16 mouse cellular contexts compared by ENCODE assay signal in genomic region chr1:190334471-190334870, GRCm38 (mm10).
DNase-seq lines count a peak whose midpoint lies in the region; ATAC-seq and TF ChIP-seq lines count a peak whose summit lies in the region.
"Had no signal": no experiment of that assay in that cellular context is flagged by ENCODE, and none has a peak within 500 bp of the region (broad histone marks: within the 10 kb centered on the region; RNA-seq: fewer than 3 reads in every experiment).

No protein-coding gene starts in this region.

- no peak for DNase-seq in forebrain, embryonic 14.5 days (ENCODE audit: low spot score)
- DNase-seq in forebrain, embryonic 11.5 days (ENCODE audit: low spot score), result no peak
- DNase-seq in hindbrain, embryonic 14.5 days (ENCODE audit: low spot score), result peak; percentile 28
- no peak for DNase-seq in hindbrain, postnatal 0 days (ENCODE audit: low spot score)
- DNase-seq in midbrain, embryonic 10.5 days (ENCODE audit: low spot score), result no peak
- DNase-seq in midbrain, embryonic 11.5 days (ENCODE audit: low spot score, missing footprints), result no peak
- no peak for DNase-seq in right cerebral cortex, postnatal 25 days
- DNase-seq: adrenal gland, adult 2 months; adrenal gland, postnatal 25 days; cerebellum, adult 9-11 months; gastrocnemius, postnatal 10 days had no signal

- no peaks in the 10 kb centered on the region for H3K9me3 ChIP-seq in forebrain, embryonic 14.5 days (replicated peaks; ENCODE audit: control insufficient read depth, low read length)
- H3K9me3 ChIP-seq in forebrain, embryonic 11.5 days (ENCODE audit: control insufficient read depth, low read length), result no peaks in the 10 kb centered on the region
- H3K9me3 ChIP-seq in hindbrain, embryonic 14.5 days (ENCODE audit: control insufficient read depth, low read length), result no peaks in the 10 kb centered on the region
- no peaks in the 10 kb centered on the region for H3K9me3 ChIP-seq in hindbrain, postnatal 0 days (ENCODE audit: low read length)
- no peaks in the 10 kb centered on the region for H3K9me3 ChIP-seq in midbrain, embryonic 10.5 days (replicated peaks)
- no peaks in the 10 kb centered on the region for H3K9me3 ChIP-seq in midbrain, embryonic 11.5 days (ENCODE audit: control insufficient read depth, low read length)
- H3K9me3 ChIP-seq: embryonic facial prominence, embryonic 15.5 days; forebrain, embryonic 15.5 days; heart, embryonic 12.5 days; intestine, embryonic 15.5 days had no signal

- TF ChIP-seq CTCF in hindbrain, postnatal 0 days (IDR thresholded peaks at IDR 0.05; ENCODE audit: low read depth), result no peak

- peak; percentile 12; the same call in 1 of the 2 replicates for ATAC-seq in forebrain, embryonic 14.5 days
- no peak for ATAC-seq in forebrain, embryonic 11.5 days (replicated peaks; ENCODE audit: low FRiP score)
- no peak for ATAC-seq in hindbrain, embryonic 14.5 days (ENCODE audit: low FRiP score)
- ATAC-seq in hindbrain, postnatal 0 days, result no peak
- ATAC-seq in midbrain, embryonic 11.5 days (ENCODE audit: low FRiP score), result no peak
- ATAC-seq: intestine, embryonic 15.5 days had no signal

- peaks cover 11% of the 10 kb centered on the region for H3K4me1 ChIP-seq in forebrain, embryonic 14.5 days (ENCODE audit: control insufficient read depth, insufficient read depth, low read length)
- no peaks in the 10 kb centered on the region for H3K4me1 ChIP-seq in forebrain, embryonic 11.5 days (replicated peaks; ENCODE audit: control insufficient read depth, insufficient read depth, low read length)
- H3K4me1 ChIP-seq in hindbrain, embryonic 14.5 days (replicated peaks; ENCODE audit: control insufficient read depth, insufficient read depth, low read length), result peaks cover 8% of the 10 kb centered on the region; the same call in 1 of the 2 replicates
- no peaks in the 10 kb centered on the region for H3K4me1 ChIP-seq in hindbrain, postnatal 0 days (ENCODE audit: insufficient read depth, low read length)
- H3K4me1 ChIP-seq in midbrain, embryonic 10.5 days, result peaks cover 9% of the 10 kb centered on the region
- H3K4me1 ChIP-seq in midbrain, embryonic 11.5 days (ENCODE audit: control insufficient read depth, insufficient read depth, low read length), result no peaks in the 10 kb centered on the region; the same call in 1 of the 2 replicates
- H3K4me1 ChIP-seq: embryonic facial prominence, embryonic 15.5 days; heart, embryonic 12.5 days; intestine, embryonic 15.5 days had no signal

- H3K9ac ChIP-seq in forebrain, embryonic 14.5 days (ENCODE audit: low read length), result no peak overlapping the region
- H3K9ac ChIP-seq in forebrain, embryonic 11.5 days (ENCODE audit: low read length), result no peak overlapping the region
- H3K9ac ChIP-seq in hindbrain, embryonic 14.5 days, result no peak overlapping the region
- no peak overlapping the region for H3K9ac ChIP-seq in hindbrain, postnatal 0 days (replicated peaks; ENCODE audit: low read length)
- H3K9ac ChIP-seq in midbrain, embryonic 11.5 days (ENCODE audit: low read length), result no peak overlapping the region
- H3K9ac ChIP-seq: embryonic facial prominence, embryonic 15.5 days; forebrain, embryonic 15.5 days; heart, embryonic 12.5 days; intestine, embryonic 15.5 days had no signal

- WGBS in forebrain, embryonic 14.5 days, result 23% methylated on average over 2 of the region's 2 CpGs
- 33% methylated on average over 2 of the region's 2 CpGs for WGBS in forebrain, embryonic 11.5 days
- 42% methylated on average over 2 of the region's 2 CpGs for WGBS in hindbrain, embryonic 14.5 days
- WGBS in hindbrain, postnatal 0 days, result 27% methylated on average over 2 of the region's 2 CpGs
- 61% methylated on average over 2 of the region's 2 CpGs for WGBS in midbrain, embryonic 10.5 days
- 79% methylated on average over 2 of the region's 2 CpGs for WGBS in midbrain, embryonic 11.5 days

- H3K27me3 ChIP-seq in forebrain, embryonic 14.5 days (replicated peaks; ENCODE audit: control insufficient read depth, insufficient read depth, low read length), result peaks cover 3% of the 10 kb centered on the region
- no peaks in the 10 kb centered on the region for H3K27me3 ChIP-seq in forebrain, embryonic 11.5 days (ENCODE audit: control insufficient read depth, insufficient read depth, low read length)
- H3K27me3 ChIP-seq in hindbrain, embryonic 14.5 days (ENCODE audit: control insufficient read depth, insufficient read depth, low read length), result peaks cover 5% of the 10 kb centered on the region; the same call in 1 of the 2 replicates
- H3K27me3 ChIP-seq in hindbrain, postnatal 0 days (ENCODE audit: insufficient read depth, low read length), result no peaks in the 10 kb centered on the region
- H3K27me3 ChIP-seq in midbrain, embryonic 10.5 days (ENCODE audit: low read depth, poor library complexity, severe bottlenecking), result peaks cover 7% of the 10 kb centered on the region; the same call in 1 of the 2 replicates
- no peaks in the 10 kb centered on the region for H3K27me3 ChIP-seq in midbrain, embryonic 11.5 days (ENCODE audit: control insufficient read depth, insufficient read depth, low read length)
- H3K27me3 ChIP-seq: embryonic facial prominence, embryonic 15.5 days; intestine, embryonic 15.5 days had no signal

- H3K4me2 ChIP-seq in forebrain, embryonic 14.5 days (ENCODE audit: low read length), result no peak overlapping the region
- H3K4me2 ChIP-seq in forebrain, embryonic 11.5 days (ENCODE audit: low read depth, low read length, severe bottlenecking), result no peak overlapping the region
- no peak overlapping the region for H3K4me2 ChIP-seq in hindbrain, embryonic 14.5 days (replicated peaks)
- no peak overlapping the region for H3K4me2 ChIP-seq in hindbrain, postnatal 0 days (ENCODE audit: low read depth, low read length)
- no peak overlapping the region for H3K4me2 ChIP-seq in midbrain, embryonic 11.5 days
- H3K4me2 ChIP-seq: embryonic facial prominence, embryonic 15.5 days; forebrain, embryonic 15.5 days; heart, embryonic 12.5 days; intestine, embryonic 15.5 days had no signal

- no peak overlapping the region for H3K4me3 ChIP-seq in forebrain, embryonic 14.5 days (ENCODE audit: low read depth, low read length)
- no peak overlapping the region for H3K4me3 ChIP-seq in forebrain, embryonic 11.5 days (ENCODE audit: low read depth, low read length)
- no peak overlapping the region for H3K4me3 ChIP-seq in hindbrain, embryonic 14.5 days (replicated peaks; ENCODE audit: low read length)
- no peak overlapping the region for H3K4me3 ChIP-seq in hindbrain, postnatal 0 days (ENCODE audit: low read length)
- H3K4me3 ChIP-seq in midbrain, embryonic 10.5 days, result no peak overlapping the region
- H3K4me3 ChIP-seq in midbrain, embryonic 11.5 days (ENCODE audit: low read depth, low read length), result no peak overlapping the region
- H3K4me3 ChIP-seq: embryonic facial prominence, embryonic 15.5 days; erythroblast, embryonic 14.5 days; forebrain, embryonic 15.5 days; heart, embryonic 12.5 days; intestine, embryonic 15.5 days had no signal

- H3K36me3 ChIP-seq in forebrain, embryonic 14.5 days (ENCODE audit: control insufficient read depth, insufficient read depth, low read length), result no peaks in the 10 kb centered on the region
- H3K36me3 ChIP-seq in forebrain, embryonic 11.5 days (ENCODE audit: control insufficient read depth, insufficient read depth, low read length), result no peaks in the 10 kb centered on the region
- no peaks in the 10 kb centered on the region for H3K36me3 ChIP-seq in hindbrain, embryonic 14.5 days (replicated peaks; ENCODE audit: control insufficient read depth, insufficient read depth)
- no peaks in the 10 kb centered on the region for H3K36me3 ChIP-seq in hindbrain, postnatal 0 days (ENCODE audit: insufficient read depth, low read length)
- H3K36me3 ChIP-seq in midbrain, embryonic 10.5 days, result no peaks in the 10 kb centered on the region
- no peaks in the 10 kb centered on the region for H3K36me3 ChIP-seq in midbrain, embryonic 11.5 days (ENCODE audit: control insufficient read depth, insufficient read depth, low read length)
- H3K36me3 ChIP-seq: embryonic facial prominence, embryonic 15.5 days; forebrain, embryonic 15.5 days; heart, embryonic 12.5 days; intestine, embryonic 15.5 days had no signal

- H3K27ac ChIP-seq in forebrain, embryonic 14.5 days (ENCODE audit: low read depth, low read length), result no peak overlapping the region
- no peak overlapping the region for H3K27ac ChIP-seq in forebrain, embryonic 11.5 days (ENCODE audit: low read depth, low read length)
- H3K27ac ChIP-seq in hindbrain, embryonic 14.5 days, result no peak overlapping the region
- H3K27ac ChIP-seq in hindbrain, postnatal 0 days, result no peak overlapping the region
- H3K27ac ChIP-seq in midbrain, embryonic 10.5 days (replicated peaks), result 0 out of 2 replicates have a peak overlapping the region, but pooled peaks have one; percentile 9
- H3K27ac ChIP-seq in midbrain, embryonic 11.5 days (ENCODE audit: low read depth, low read length), result no peak overlapping the region
- H3K27ac ChIP-seq: embryonic facial prominence, embryonic 15.5 days; forebrain, embryonic 15.5 days; intestine, embryonic 15.5 days had no signal
